Mouse (Mus musculus): ENCODE measurements around the gene Smurf1. TPM values are rescaled to one million over a fixed set of nuclear protein-coding genes. Genes with fewer than 3 reads are reported as not detected.

Smurf1 gene
- 14.4 and 17.2 TPM in 2 replicates for polyA plus RNA-seq (2014; fragmentation: Nextera tagmentation; extraction: Ambion mirVana)

- DNase-seq (ENCODE audit: low spot score) (peak; percentile 95), ATAC-seq (replicated peaks; ENCODE audit: low FRiP score, low TSS enrichment, low read depth) (peak; percentile 70)
- peak within 1 kb of the TSS; percentile 58 for H3K4me2 ChIP-seq (ENCODE audit: low read length)
- H3K27ac ChIP-seq (ENCODE audit: low read depth), result peak within 1 kb of the TSS; percentile 91
- peak within 1 kb of the TSS; percentile 93 for H3K9ac ChIP-seq (ENCODE audit: low read length)
- WGBS, result under 1% methylated on average over 62 of the region's 89 CpGs
- H3K4me1 ChIP-seq (replicated peaks; ENCODE audit: control insufficient read depth, insufficient read depth, low read length), result peaks cover 26% of the 10 kb centered on the region
- H3K9me3 ChIP-seq (ENCODE audit: control insufficient read depth, low read length), result no peaks in the 10 kb centered on the region
- peak within 1 kb of the TSS; percentile 73 for H3K4me3 ChIP-seq (ENCODE audit: low read depth, low read length)
- no peaks in the 10 kb centered on the region for H3K36me3 ChIP-seq (ENCODE audit: control insufficient read depth, insufficient read depth, low read length)
- no peaks in the 10 kb centered on the region for H3K27me3 ChIP-seq (replicated peaks; ENCODE audit: control insufficient read depth, insufficient read depth, low read length)
These were observed at the start of gene Smurf1 for GRCm38 (mm10) chr5:144965639-144966351. TSS of gene Smurf1 (minus strand) at chr5:144965847.

- Histone ChIP-seq H3K4me2 (ENCODE audit: low read length) (no peak overlapping the region), H3K9me3 (ENCODE audit: control insufficient read depth, low read length) (no peaks in the 10 kb centered on the region), H3K36me3 (ENCODE audit: control insufficient read depth, insufficient read depth, low read length) (no peaks in the 10 kb centered on the region), H3K4me1 (replicated peaks; ENCODE audit: control insufficient read depth, insufficient read depth, low read length) (no peaks in the 10 kb centered on the region), H3K27ac (ENCODE audit: low read depth) (no peak overlapping the region), H3K4me3 (ENCODE audit: low read depth, low read length) (no peak overlapping the region), H3K27me3 (replicated peaks; ENCODE audit: control insufficient read depth, insufficient read depth, low read length) (no peaks in the 10 kb centered on the region), H3K9ac (ENCODE audit: low read length) (no peak overlapping the region)
- DNase-seq (ENCODE audit: low spot score) (no peak), ATAC-seq (replicated peaks; ENCODE audit: low FRiP score, low TSS enrichment, low read depth) (no peak)
- 75% methylated on average over 1 of the region's 1 CpGs for WGBS
These were observed 48.6 kb upstream of the Smurf1 start for GRCm38 (mm10) chr5:145014278-145014677.

GRCm38 (mm10) chr5:145008878-145009659, 43.4 kb upstream of the Smurf1 start:
- 83% methylated on average over 15 of the region's 15 CpGs for WGBS
- Histone ChIP-seq H3K9me3 (ENCODE audit: control insufficient read depth, low read length) (no peaks in the 10 kb centered on the region), H3K4me3 (ENCODE audit: low read depth, low read length) (no peak overlapping the region), H3K4me2 (ENCODE audit: low read length) (no peak overlapping the region), H3K9ac (ENCODE audit: low read length) (no peak overlapping the region), H3K4me1 (replicated peaks; ENCODE audit: control insufficient read depth, insufficient read depth, low read length) (no peaks in the 10 kb centered on the region), H3K27me3 (replicated peaks; ENCODE audit: control insufficient read depth, insufficient read depth, low read length) (no peaks in the 10 kb centered on the region), H3K27ac (ENCODE audit: low read depth) (no peak overlapping the region), H3K36me3 (ENCODE audit: control insufficient read depth, insufficient read depth, low read length) (no peaks in the 10 kb centered on the region)
- peak; percentile 47 for DNase-seq (ENCODE audit: low spot score)
- ATAC-seq (replicated peaks; ENCODE audit: low FRiP score, low TSS enrichment, low read depth), result no peak

- no peak overlapping the region for H3K4me2 ChIP-seq (ENCODE audit: low read length)
- 71% methylated on average over 6 of the region's 6 CpGs for WGBS
- H3K27ac ChIP-seq (ENCODE audit: low read depth), result no peak overlapping the region
- H3K4me3 ChIP-seq (ENCODE audit: low read depth, low read length), result no peak overlapping the region
- no peak overlapping the region for H3K9ac ChIP-seq (ENCODE audit: low read length)
- no peaks in the 10 kb centered on the region for H3K27me3 ChIP-seq (replicated peaks; ENCODE audit: control insufficient read depth, insufficient read depth, low read length)
- no peaks in the 10 kb centered on the region for H3K4me1 ChIP-seq (replicated peaks; ENCODE audit: control insufficient read depth, insufficient read depth, low read length)
- no peaks in the 10 kb centered on the region for H3K36me3 ChIP-seq (ENCODE audit: control insufficient read depth, insufficient read depth, low read length)
- ATAC-seq (replicated peaks; ENCODE audit: low FRiP score, low TSS enrichment, low read depth), result no peak
- peak; percentile 37 for DNase-seq (ENCODE audit: low spot score)
- no peaks in the 10 kb centered on the region for H3K9me3 ChIP-seq (ENCODE audit: control insufficient read depth, low read length)
These were observed 39.9 kb upstream of the Smurf1 start for GRCm38 (mm10) chr5:145005596-145005995.

- Histone ChIP-seq H3K9ac (ENCODE audit: low read length) (no peak overlapping the region), H3K4me3 (ENCODE audit: low read depth, low read length) (no peak overlapping the region), H3K36me3 (ENCODE audit: control insufficient read depth, insufficient read depth, low read length) (no peaks in the 10 kb centered on the region), H3K27ac (ENCODE audit: low read depth) (no peak overlapping the region), H3K4me1 (replicated peaks; ENCODE audit: control insufficient read depth, insufficient read depth, low read length) (no peaks in the 10 kb centered on the region), H3K4me2 (ENCODE audit: low read length) (no peak overlapping the region), H3K27me3 (replicated peaks; ENCODE audit: control insufficient read depth, insufficient read depth, low read length) (no peaks in the 10 kb centered on the region), H3K9me3 (ENCODE audit: control insufficient read depth, low read length) (no peaks in the 10 kb centered on the region)
- DNase-seq (ENCODE audit: low spot score), result no peak
- WGBS, result 83% methylated on average over 9 of the region's 9 CpGs
- 0 out of 2 replicates have a peak, but pooled peaks have one; percentile 19 for ATAC-seq (replicated peaks; ENCODE audit: low FRiP score, low TSS enrichment, low read depth)
These were observed 38.8 kb upstream of the Smurf1 start for GRCm38 (mm10) chr5:145004495-145004894.

- Histone ChIP-seq H3K27me3 (replicated peaks; ENCODE audit: control insufficient read depth, insufficient read depth, low read length) (no peaks in the 10 kb centered on the region), H3K36me3 (ENCODE audit: control insufficient read depth, insufficient read depth, low read length) (no peaks in the 10 kb centered on the region), H3K9me3 (ENCODE audit: control insufficient read depth, low read length) (no peaks in the 10 kb centered on the region), H3K4me1 (replicated peaks; ENCODE audit: control insufficient read depth, insufficient read depth, low read length) (no peaks in the 10 kb centered on the region), H3K9ac (ENCODE audit: low read length) (no peak overlapping the region), H3K27ac (ENCODE audit: low read depth) (no peak overlapping the region), H3K4me2 (ENCODE audit: low read length) (no peak overlapping the region), H3K4me3 (ENCODE audit: low read depth, low read length) (no peak overlapping the region)
- DNase-seq (ENCODE audit: low spot score) (peak; percentile 12), ATAC-seq (replicated peaks; ENCODE audit: low FRiP score, low TSS enrichment, low read depth) (no peak)
- 81% methylated on average over 3 of the region's 3 CpGs for WGBS
These were observed 37.7 kb upstream of the Smurf1 start for GRCm38 (mm10) chr5:145003362-145003761.

- ATAC-seq (replicated peaks; ENCODE audit: low FRiP score, low TSS enrichment, low read depth) (no peak), DNase-seq (ENCODE audit: low spot score) (no peak)
- no peaks in the 10 kb centered on the region for H3K36me3 ChIP-seq (ENCODE audit: control insufficient read depth, insufficient read depth, low read length)
- H3K4me2 ChIP-seq (ENCODE audit: low read length), result no peak overlapping the region
- H3K4me3 ChIP-seq (ENCODE audit: low read depth, low read length), result no peak overlapping the region
- no peaks in the 10 kb centered on the region for H3K27me3 ChIP-seq (replicated peaks; ENCODE audit: control insufficient read depth, insufficient read depth, low read length)
- no peaks in the 10 kb centered on the region for H3K4me1 ChIP-seq (replicated peaks; ENCODE audit: control insufficient read depth, insufficient read depth, low read length)
- WGBS, result 33% methylated on average over 2 of the region's 2 CpGs
- H3K9ac ChIP-seq (ENCODE audit: low read length), result no peak overlapping the region
- H3K9me3 ChIP-seq (ENCODE audit: control insufficient read depth, low read length), result no peaks in the 10 kb centered on the region
- no peak overlapping the region for H3K27ac ChIP-seq (ENCODE audit: low read depth)
These were observed 32.8 kb upstream of the Smurf1 start for GRCm38 (mm10) chr5:144998491-144998890.

GRCm38 (mm10) chr5:144990481-144990880, 24.8 kb upstream of the Smurf1 start:
- H3K9ac ChIP-seq (ENCODE audit: low read length), result no peak overlapping the region
- H3K27ac ChIP-seq (ENCODE audit: low read depth), result no peak overlapping the region
- no peak overlapping the region for H3K4me3 ChIP-seq (ENCODE audit: low read depth, low read length)
- no peaks in the 10 kb centered on the region for H3K4me1 ChIP-seq (replicated peaks; ENCODE audit: control insufficient read depth, insufficient read depth, low read length)
- no peak for DNase-seq (ENCODE audit: low spot score)
- H3K36me3 ChIP-seq (ENCODE audit: control insufficient read depth, insufficient read depth, low read length), result no peaks in the 10 kb centered on the region
- no peaks in the 10 kb centered on the region for H3K9me3 ChIP-seq (ENCODE audit: control insufficient read depth, low read length)
- no peak overlapping the region for H3K4me2 ChIP-seq (ENCODE audit: low read length)
- ATAC-seq (replicated peaks; ENCODE audit: low FRiP score, low TSS enrichment, low read depth), result no peak
- WGBS, result 73% methylated on average over 5 of the region's 5 CpGs
- no peaks in the 10 kb centered on the region for H3K27me3 ChIP-seq (replicated peaks; ENCODE audit: control insufficient read depth, insufficient read depth, low read length)
